Mouse (Mus musculus): ENCODE results near the gene Btbd16.

DNA sequence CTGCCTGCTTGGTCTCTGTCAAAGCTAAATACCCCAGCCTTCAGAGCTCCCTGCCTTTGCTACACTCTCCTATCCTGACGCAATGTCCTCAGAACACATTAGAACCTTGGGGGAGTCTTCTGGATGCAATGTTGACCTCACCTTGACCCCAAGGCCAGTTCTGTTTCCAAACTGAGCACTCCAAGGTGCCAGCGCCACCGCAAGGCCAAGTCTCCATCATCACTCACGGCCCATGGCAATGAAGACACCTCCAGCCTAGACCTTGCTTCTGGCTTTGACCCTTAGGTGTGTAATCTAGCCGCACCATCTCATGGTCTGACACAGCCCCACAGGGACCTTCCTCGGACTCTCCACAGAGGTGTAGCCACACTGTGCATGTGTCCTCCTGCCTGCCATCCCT is 23.7 kb downstream of the Btbd16 start:
- TF ChIP-seq POLR2A (IDR thresholded peaks at IDR 0.05; ENCODE audit: extremely low read depth, insufficient read depth, low read length) (no peak), CTCF (IDR thresholded peaks at IDR 0.05; ENCODE audit: low read depth, low read length) (no peak)

Data from liver, adult 2 months (tissue).